Mouse (Mus musculus) heart, adult 2 months (tissue): ENCODE data around the gene Il1rl2. TPM values are rescaled to one million over a fixed set of nuclear protein-coding genes. Genes with fewer than 3 reads are reported as not detected.
A peak's percentile ranks its signal among the peaks of the same experiment; 100 is the strongest.

ENCODE experiments used
- DNase-seq, 2 experiments: peaks; one replicate each; pipeline ENCODE4 v3.0.0; 2021
- H3K27ac ChIP-seq: fragments of 200-600 bp; 2 replicates; pipeline ENCODE4 v1.8.1; 2022
- H3K27me3 ChIP-seq: fragments of 200-500 bp; 2 replicates; pipeline ENCODE4 v1.6.1; 2012; ENCODE audit warnings: mild to moderate bottlenecking, low read length, inconsistent platforms, mixed read lengths; ENCODE audit not compliant: control insufficient read depth, insufficient read depth
- H3K36me3 ChIP-seq: fragments of 200-500 bp; 2 replicates; pipeline ENCODE4 v1.6.1; 2012; ENCODE audit warnings: low read length, inconsistent platforms; ENCODE audit not compliant: control insufficient read depth, insufficient read depth
- H3K4me1 ChIP-seq: fragments of 200-500 bp; 2 replicates; pipeline ENCODE4 v1.6.1; 2011; ENCODE audit warnings: low read length; ENCODE audit not compliant: control insufficient read depth, insufficient read depth
- H3K4me3 ChIP-seq: fragments of 200-600 bp; 2 replicates; pipeline ENCODE4 v1.8.1; 2022
- H3K79me2 ChIP-seq: fragments of 200-500 bp; replicated peaks from 2 replicates; pipeline ENCODE4 v1.6.1; 2012; ENCODE audit warnings: mild to moderate bottlenecking, inconsistent platforms, low read length, moderate library complexity, mixed read lengths; ENCODE audit not compliant: control insufficient read depth, insufficient read depth
- H3K9ac ChIP-seq: fragments of 200-500 bp; 2 replicates; pipeline ENCODE4 v1.6.1; 2012; ENCODE audit warnings: low read depth, mild to moderate bottlenecking, control low read depth, inconsistent platforms, low read length, mixed read lengths
- CTCF ChIP-seq: fragments of 200-600 bp; IDR thresholded peaks from 2 replicates; pipeline ENCODE4 v1.8.1; 2022; ENCODE audit warnings: antibody characterized with exemption, mild to moderate bottlenecking, moderate library complexity
- EP300 ChIP-seq: fragments of 200-500 bp; IDR thresholded peaks from 2 replicates; pipeline ENCODE4 v1.6.1; 2011; ENCODE audit warnings: low read depth, low read length, control low read depth; ENCODE audit not compliant: insufficient read depth
- POLR2A ChIP-seq: fragments of 200-500 bp; IDR thresholded peaks from 2 replicates; pipeline ENCODE4 v1.6.1; 2011; ENCODE audit warnings: mild to moderate bottlenecking, low read depth, low read length, control low read depth; ENCODE audit not compliant: insufficient read depth
- WGBS: fragments of 180-500 bp; shearing (Covaris S2); methylation state at CpG from one replicate; pipeline ENCODE4 v1.1.7; 2018; 5-methylcytosine and 5-hydroxymethylcytosine counted together
- intact Hi-C: fragments of 180-260 bp; cut with DNase I; formaldehyde crosslinking; loops from one replicate; pipeline ENCODE4 v1.15.1; 2025
- polyA plus RNA-seq: library from polyadenylated mRNA; depleted of rRNA; stranded (reverse); fragments of >200 nt; gene quantifications from 2 replicates; pipeline ENCODE4 v1.2.3, GENCODE M21; 2012
- total RNA-seq, 2 experiments: library from RNA; stranded (reverse); gene quantifications; 2 replicates each; pipeline ENCODE4 v1.2.3; 2021

Gene Il1rl2
- total and polyA plus RNA-seq, 3 experiments: 0.84 to 1.5 (median 1.1) TPM

DNA sequence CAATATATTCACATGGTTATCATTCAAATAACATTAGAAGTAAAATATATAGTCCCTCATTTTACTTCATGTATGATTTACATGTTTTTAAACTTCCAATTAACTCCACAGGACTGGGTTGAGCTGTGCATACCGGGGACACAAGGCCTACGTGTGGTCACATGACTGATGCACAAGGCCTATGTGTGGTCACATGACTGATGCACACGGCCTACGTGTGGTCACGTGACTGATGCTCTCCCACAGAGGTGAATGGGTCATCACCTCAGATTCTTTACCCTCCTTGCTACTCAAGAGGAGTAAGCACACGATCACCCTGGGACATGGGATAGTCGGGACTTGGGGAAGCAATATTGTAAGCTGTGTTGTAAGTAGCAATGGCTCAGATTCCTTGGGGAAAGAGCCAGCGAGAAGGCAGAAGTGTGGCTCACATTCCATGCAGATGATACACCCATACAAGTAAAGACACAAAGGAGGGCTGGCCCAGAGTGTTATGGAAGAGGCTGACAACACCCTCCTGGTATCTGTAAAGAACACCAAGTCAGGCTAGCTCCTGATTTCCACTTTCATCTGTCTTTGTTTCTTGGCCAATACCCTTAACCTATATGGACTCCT, 60.6 kb downstream of the Il1rl2 start:
- no peak overlapping the region for H3K27ac ChIP-seq
- DNase-seq: no peak
- no peaks in the 10 kb centered on the region for H3K4me1 ChIP-seq
- no peak overlapping the region for H3K9ac ChIP-seq
- intact Hi-C loops: loop anchor here (10.0 kb wide), 1 partner anchor 270 kb away; no protein-coding TSS in a partner anchor
- no peaks in the 10 kb centered on the region for H3K36me3 ChIP-seq
- H3K4me3 ChIP-seq: no peak overlapping the region
- H3K27me3 ChIP-seq: no peaks in the 10 kb centered on the region
- H3K79me2 ChIP-seq: no peaks in the 10 kb centered on the region
- TF ChIP-seq CTCF: no peak
- TF ChIP-seq POLR2A: no peak
- no peak for TF ChIP-seq EP300
- 88% methylated on average over 8 of the region's 8 CpGs for WGBS

DNA sequence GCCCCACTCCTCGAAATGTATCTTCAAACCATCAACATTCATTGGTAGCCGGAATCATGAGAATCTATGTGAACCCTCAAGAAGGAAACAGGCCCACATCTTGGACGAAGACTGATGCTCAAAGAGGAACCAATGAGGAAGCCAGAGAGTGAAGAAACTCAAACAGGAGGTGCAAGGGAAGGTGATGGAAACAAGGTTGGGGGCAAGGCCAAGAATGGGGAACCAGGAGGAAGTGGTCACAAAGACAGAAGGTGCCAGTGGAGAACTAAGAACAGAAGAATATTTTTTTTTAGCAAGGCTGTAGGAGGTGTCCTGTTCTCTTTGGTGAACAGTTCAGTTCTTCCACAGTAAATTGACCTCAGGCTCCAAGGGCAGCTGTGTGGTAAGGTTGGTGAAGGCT, 67.0 kb downstream of the Il1rl2 start:
- intact Hi-C loops: no loop called here
- TF ChIP-seq CTCF (no peak), EP300 (no peak), POLR2A (no peak)
- DNase-seq: no peak
- no peaks in the 10 kb centered on the region for H3K79me2 ChIP-seq
- H3K9ac ChIP-seq: no peak overlapping the region
- no peak overlapping the region for H3K27ac ChIP-seq
- H3K27me3 ChIP-seq: no peaks in the 10 kb centered on the region
- no peaks in the 10 kb centered on the region for H3K4me1 ChIP-seq
- no peaks in the 10 kb centered on the region for H3K36me3 ChIP-seq
- WGBS: 76% methylated on average over 3 of the region's 3 CpGs
- H3K4me3 ChIP-seq: no peak overlapping the region

DNA sequence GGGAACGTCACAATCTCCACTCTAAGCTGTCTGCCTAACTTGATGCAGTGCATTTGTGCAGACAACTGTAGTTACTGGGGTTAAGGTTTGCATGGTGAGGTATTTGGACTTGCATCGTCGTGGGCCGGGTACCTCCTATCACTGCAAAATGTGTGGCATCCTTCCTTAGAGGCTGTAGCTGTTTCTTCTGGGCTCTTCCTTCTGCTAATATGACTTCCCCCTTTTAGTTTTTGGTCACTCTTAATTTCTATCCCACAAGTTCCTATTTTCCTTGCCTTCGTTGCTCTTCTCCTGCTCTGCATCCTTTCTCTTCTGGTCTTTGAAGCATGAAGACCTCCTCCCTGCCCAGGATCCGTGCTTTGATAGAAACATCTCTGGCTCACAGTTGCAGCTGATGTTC, 68.1 kb downstream of the Il1rl2 start:
- Histone ChIP-seq H3K4me3 (no peak overlapping the region), H3K79me2 (no peaks in the 10 kb centered on the region), H3K9ac (no peak overlapping the region), H3K4me1 (no peaks in the 10 kb centered on the region), H3K27me3 (no peaks in the 10 kb centered on the region), H3K27ac (no peak overlapping the region), H3K36me3 (no peaks in the 10 kb centered on the region)
- WGBS: 79% methylated on average over 6 of the region's 6 CpGs
- no peak for DNase-seq
- TF ChIP-seq EP300 (no peak), CTCF (no peak), POLR2A (no peak)
- intact Hi-C loops: no loop called here

DNA sequence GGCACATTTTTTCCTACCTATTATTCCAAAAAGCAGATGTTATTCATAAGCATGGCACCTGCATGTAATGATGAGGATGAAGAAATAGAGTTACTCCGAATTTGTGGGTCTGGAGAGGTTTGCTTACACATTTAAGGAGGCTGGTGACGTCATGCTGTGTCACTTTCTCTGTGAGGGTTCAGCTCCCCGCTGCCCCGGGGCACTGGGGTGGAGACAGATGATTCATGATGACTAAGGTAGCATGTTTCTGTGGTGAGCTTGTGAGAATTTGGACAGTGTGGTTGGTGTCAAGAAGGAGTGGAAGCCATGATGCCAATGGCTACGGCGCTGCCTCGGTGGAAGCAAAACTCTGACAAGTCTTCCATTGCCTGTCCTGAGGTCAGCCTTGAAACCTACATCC, 68.8 kb downstream of the Il1rl2 start:
- intact Hi-C loops: no loop called here
- TF ChIP-seq POLR2A: no peak
- no peak for TF ChIP-seq EP300
- TF ChIP-seq CTCF: no peak
- H3K4me1 ChIP-seq: no peaks in the 10 kb centered on the region
- DNase-seq: no peak
- H3K79me2 ChIP-seq: no peaks in the 10 kb centered on the region
- WGBS: 80% methylated on average over 7 of the region's 7 CpGs
- no peak overlapping the region for H3K9ac ChIP-seq
- H3K27me3 ChIP-seq: no peaks in the 10 kb centered on the region
- no peak overlapping the region for H3K27ac ChIP-seq
- H3K36me3 ChIP-seq: no peaks in the 10 kb centered on the region
- H3K4me3 ChIP-seq: no peak overlapping the region

DNA sequence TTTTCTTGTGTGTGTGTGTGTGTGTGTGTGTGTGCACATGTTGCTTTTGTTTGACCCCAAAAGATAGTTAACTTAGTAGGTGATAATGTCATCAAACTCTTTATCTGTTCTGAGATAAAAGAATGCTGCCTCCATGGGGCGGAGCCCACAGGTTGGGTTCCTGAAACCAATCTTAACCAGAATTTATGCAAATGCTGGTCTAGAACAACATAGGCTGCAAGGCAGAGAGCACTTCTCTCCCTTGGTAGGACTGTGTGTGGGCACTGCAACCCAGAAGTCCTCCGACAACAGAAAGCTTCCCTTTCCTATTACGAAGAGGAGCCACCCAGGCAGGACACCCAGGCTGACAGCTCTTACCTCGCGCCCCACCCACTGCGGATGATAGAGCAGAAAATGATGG, 75.2 kb downstream of the Il1rl2 start:
- Histone ChIP-seq H3K36me3 (no peaks in the 10 kb centered on the region), H3K79me2 (no peaks in the 10 kb centered on the region), H3K27ac (no peak overlapping the region), H3K9ac (no peak overlapping the region), H3K4me1 (no peaks in the 10 kb centered on the region), H3K27me3 (no peaks in the 10 kb centered on the region), H3K4me3 (no peak overlapping the region)
- WGBS: 88% methylated on average over 6 of the region's 6 CpGs
- DNase-seq: no peak
- TF ChIP-seq POLR2A: no peak
- no peak for TF ChIP-seq EP300
- no peak for TF ChIP-seq CTCF
- intact Hi-C loops: no loop called here

DNA sequence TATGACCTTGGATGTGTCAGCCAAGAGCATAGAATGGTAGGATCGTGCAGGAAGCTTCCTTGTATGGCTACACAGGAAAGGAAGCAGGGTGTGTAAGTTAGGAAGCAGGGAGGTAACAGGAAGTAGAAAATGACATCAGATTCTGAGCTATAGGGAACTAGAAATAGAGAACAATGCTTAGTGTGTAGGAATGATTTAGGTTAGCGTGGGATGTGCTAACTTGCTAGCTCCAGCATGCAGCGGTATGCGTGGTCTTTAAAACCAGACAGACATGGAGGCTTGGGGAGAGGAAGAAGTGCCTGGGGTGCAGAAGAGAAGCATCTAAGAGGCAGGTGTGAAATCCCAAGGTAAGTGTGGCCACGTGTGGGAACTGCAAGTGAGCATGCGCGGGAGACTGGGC, 80.3 kb downstream of the Il1rl2 start:
- H3K4me3 ChIP-seq: no peak overlapping the region
- no peaks in the 10 kb centered on the region for H3K36me3 ChIP-seq
- TF ChIP-seq CTCF (no peak), POLR2A (no peak), EP300 (no peak)
- no peak overlapping the region for H3K9ac ChIP-seq
- no peak overlapping the region for H3K27ac ChIP-seq
- no peaks in the 10 kb centered on the region for H3K27me3 ChIP-seq
- intact Hi-C loops: no loop called here
- DNase-seq: peak; percentile 28 to 32
- 50% methylated on average over 7 of the region's 7 CpGs for WGBS
- H3K4me1 ChIP-seq: no peaks in the 10 kb centered on the region
- H3K79me2 ChIP-seq: no peaks in the 10 kb centered on the region
